Mouse (Mus musculus) G1E (cell line): ENCODE measurements around the gene Phc3.

Source experiments
- CTCF ChIP-seq: IDR thresholded peaks from 2 replicates; pipeline ENCODE4 v1.5.1; 2012; ENCODE audit warnings: low read depth, low read length, inconsistent platforms, mixed read lengths
- GATA1 ChIP-seq: IDR thresholded peaks from 2 replicates; pipeline ENCODE4 v1.6.1; 2012; ENCODE audit warnings: borderline replicate concordance, low read length, inconsistent platforms, mixed read lengths
- POLR2AphosphoS5 ChIP-seq: IDR thresholded peaks from 2 replicates; pipeline ENCODE4 v1.6.1; 2012; ENCODE audit warnings: low read depth, low read length, inconsistent platforms; ENCODE audit not compliant: insufficient replicate concordance
- TAL1 ChIP-seq: conservative IDR thresholded peaks from 2 replicates; pipeline ENCODE4 v1.6.1; 2012; ENCODE audit warnings: low read depth, low read length, inconsistent platforms, mixed read lengths

- TF ChIP-seq TAL1 (no peak), CTCF (no peak), GATA1 (no peak), POLR2AphosphoS5 (no peak)
These were observed 23.9 kb upstream of the Phc3 start for GRCm38 (mm10) chr3:30993066-30993573.
